Mouse (Mus musculus) layer of hippocampus, postnatal 25 days (tissue): ENCODE data around the gene Slc22a2. TPM values are rescaled to one million over a fixed set of nuclear protein-coding genes. Genes with fewer than 3 reads are reported as not detected.
"Not testable (repeated sequence)": the region's sequence is repeated elsewhere in the genome, so short reads cannot be mapped to it uniquely, and the experiment has no call there.

Experiments
- DNase-seq, 2 experiments: peaks; one replicate each; pipeline ENCODE4 v3.0.0; 2022; ENCODE audit warnings: mixed read lengths in 2 of 2, low spot score in 1 of 2; ENCODE audit errors: extremely low spot score in 1 of 2
- total RNA-seq, 2 experiments: library from RNA; stranded (reverse); gene quantifications; 2 replicates each; pipeline ENCODE4 v1.2.3; 2021

Slc22a2 gene
- total RNA-seq, 2 experiments from 2014 or later, result 0.19 to 0.25 TPM

GRCm38 (mm10) chr17:12630976-12631730 is 47.2 kb downstream of the Slc22a2 start:
- no peak for DNase-seq

GRCm38 (mm10) chr17:12631771-12632600 is 48.1 kb downstream of the Slc22a2 start:
- no peak for DNase-seq

GRCm38 (mm10) chr17:12634814-12635213 is 50.9 kb downstream of the Slc22a2 start:
- DNase-seq, result no peak

GRCm38 (mm10) chr17:12639585-12639984 is 55.7 kb downstream of the Slc22a2 start:
- DNase-seq, result no peak

- no peak for DNase-seq
Measured at GRCm38 (mm10) chr17:12641087-12641486, 57.2 kb downstream of the Slc22a2 start.

- DNase-seq, result no peak
Measured at GRCm38 (mm10) chr17:12645461-12645860, 61.5 kb downstream of the Slc22a2 start.

GRCm38 (mm10) chr17:12652604-12653003 is 68.7 kb downstream of the Slc22a2 start:
- DNase-seq, result no peak

GRCm38 (mm10) chr17:12654061-12654460 is 70.1 kb downstream of the Slc22a2 start:
- DNase-seq, result no peak

GRCm38 (mm10) chr17:12655826-12656225 is 71.9 kb downstream of the Slc22a2 start:
- DNase-seq, result no peak

GRCm38 (mm10) chr17:12658784-12659183 is 74.9 kb downstream of the Slc22a2 start:
- DNase-seq, result no peak

- no peak for DNase-seq
Measured at GRCm38 (mm10) chr17:12659233-12659632, 75.3 kb downstream of the Slc22a2 start.

GRCm38 (mm10) chr17:12660572-12661260 is 76.8 kb downstream of the Slc22a2 start:
- no peak for DNase-seq

GRCm38 (mm10) chr17:12664156-12664555 is 80.2 kb downstream of the Slc22a2 start:
- DNase-seq, result no peak

GRCm38 (mm10) chr17:12668478-12669362 is 84.8 kb downstream of the Slc22a2 start:
- DNase-seq, result no peak

- DNase-seq, result no peak
Measured at GRCm38 (mm10) chr17:12669363-12669679, 85.4 kb downstream of the Slc22a2 start.

- DNase-seq, result no peak
Measured at GRCm38 (mm10) chr17:12671029-12671605, 87.2 kb downstream of the Slc22a2 start.

- DNase-seq, result no peak
Measured at GRCm38 (mm10) chr17:12672285-12672790, 88.4 kb downstream of the Slc22a2 start.

GRCm38 (mm10) chr17:12673871-12674270 is 89.9 kb downstream of the Slc22a2 start:
- no peak for DNase-seq

GRCm38 (mm10) chr17:12674980-12675379 is 91.0 kb downstream of the Slc22a2 start:
- not testable (repeated sequence) for DNase-seq

- DNase-seq, result no peak
Measured at GRCm38 (mm10) chr17:12675646-12676045, 91.7 kb downstream of the Slc22a2 start, which contains the start of gene Slc22a1. Gene Slc22a1, minus strand, starts transcription at chr17:12675829.
